Mouse (Mus musculus) MEL (cell line): ENCODE measurements around the gene Uspl1. TPM values are rescaled to one million over a fixed set of nuclear protein-coding genes. Genes with fewer than 3 reads are reported as not detected.

Experiments used
- DNase-seq: peaks from one replicate; pipeline ENCODE4 v3.0.0; 2011; ENCODE audit warnings: low read depth, low spot score
- H3K27ac ChIP-seq: 2 replicates; pipeline ENCODE4 v1.5.1; 2012; ENCODE audit warnings: low read depth, mild to moderate bottlenecking, control low read depth, low read length, moderate library complexity; ENCODE audit not compliant: control insufficient read depth
- H3K27me3 ChIP-seq, 2 experiments: fragments of 150-350 bp in 1 of 2; sonication (generic) in 1 of 2; 2 replicates each; pipeline ENCODE4 v1.6.1; 2012; ENCODE audit warnings: low read length in 2 of 2, mild to moderate bottlenecking in 2 of 2, improper control_type of control experiment in 1 of 2, moderate library complexity in 1 of 2; ENCODE audit not compliant: insufficient read depth in 2 of 2, control insufficient read depth in 1 of 2
- H3K36me3 ChIP-seq, 2 experiments: 2 replicates each; pipeline ENCODE4 v1.6.1; 2012 to 2014; ENCODE audit warnings: low read length in 2 of 2, improper control_type of control experiment in 1 of 2, inconsistent platforms in 1 of 2, mild to moderate bottlenecking in 1 of 2; ENCODE audit not compliant: insufficient read depth in 2 of 2, control insufficient read depth in 1 of 2
- H3K4me1 ChIP-seq, 2 experiments: fragments of 150-350 bp in 1 of 2; sonication (generic) in 1 of 2; 2 replicates each; pipeline ENCODE4 v1.6.1; 2012; ENCODE audit warnings: low read length in 2 of 2, improper control_type of control experiment in 1 of 2, mild to moderate bottlenecking in 1 of 2; ENCODE audit not compliant: insufficient read depth in 2 of 2, control insufficient read depth in 1 of 2
- H3K4me3 ChIP-seq, 2 experiments: fragments of 150-350 bp in 1 of 2; sonication (generic) in 1 of 2; 2 replicates each; pipeline ENCODE4 v1.5.1; 2012; ENCODE audit warnings: low read depth in 2 of 2, low read length in 2 of 2, mild to moderate bottlenecking in 2 of 2, moderate library complexity in 2 of 2, control low read depth in 1 of 2, improper control_type of control experiment in 1 of 2; ENCODE audit not compliant: control insufficient read depth in 1 of 2, insufficient read depth in 1 of 2
- H3K79me2 ChIP-seq: 2 replicates; pipeline ENCODE4 v1.6.1; 2012; ENCODE audit warnings: mild to moderate bottlenecking, low read length, moderate library complexity; ENCODE audit not compliant: control insufficient read depth, poor library complexity, insufficient read depth
- H3K9ac ChIP-seq: 2 replicates; pipeline ENCODE4 v1.6.1; 2012; ENCODE audit warnings: low read depth, mild to moderate bottlenecking, control low read depth, low read length, moderate library complexity; ENCODE audit not compliant: control insufficient read depth, poor library complexity, severe bottlenecking
- H3K9me3 ChIP-seq: fragments of 150-350 bp; sonication (generic); replicated peaks from 2 replicates; pipeline ENCODE4 v1.6.1; 2012; ENCODE audit warnings: mild to moderate bottlenecking, low read length, improper control_type of control experiment, moderate library complexity; ENCODE audit not compliant: insufficient read depth
- CHD1 ChIP-seq: IDR thresholded peaks from 2 replicates; pipeline ENCODE4 v1.6.1; 2012; ENCODE audit warnings: low read depth, mild to moderate bottlenecking, inconsistent platforms, low read length, improper control_type of control experiment
- CHD2 ChIP-seq: IDR thresholded peaks from 2 replicates; pipeline ENCODE4 v1.6.1; 2011; ENCODE audit warnings: low read length, improper control_type of control experiment
- CTCF ChIP-seq, 3 experiments: IDR thresholded peaks in 2 of 3; conservative IDR thresholded peaks in 1 of 3; 2 replicates each; pipeline ENCODE4 v1.5.1; 2011 to 2012; ENCODE audit warnings: low read length in 3 of 3, low read depth in 2 of 3, mild to moderate bottlenecking in 2 of 3, improper control_type of control experiment in 1 of 3, inconsistent platforms in 1 of 3, mixed read lengths in 1 of 3, moderate library complexity in 1 of 3; ENCODE audit not compliant: control insufficient read depth in 1 of 3, insufficient read depth in 1 of 3, poor library complexity in 1 of 3, severe bottlenecking in 1 of 3
- EP300 ChIP-seq, 2 experiments: IDR thresholded peaks; 2 replicates each; pipeline ENCODE4 v1.6.1; 2011; ENCODE audit warnings: improper control_type of control experiment in 2 of 2, low read length in 2 of 2, low read depth in 1 of 2, mild to moderate bottlenecking in 1 of 2
- GABPA ChIP-seq: IDR thresholded peaks from 2 replicates; pipeline ENCODE4 v1.6.1; 2012; ENCODE audit warnings: low read depth, mild to moderate bottlenecking, inconsistent platforms, low read length, improper control_type of control experiment, moderate library complexity
- GATA1 ChIP-seq: IDR thresholded peaks from 2 replicates; pipeline ENCODE4 v1.6.1; 2011; ENCODE audit warnings: low read depth, low read length, improper control_type of control experiment
- HCFC1 ChIP-seq: IDR thresholded peaks from 2 replicates; pipeline ENCODE4 v1.6.1; 2012; ENCODE audit warnings: low read depth, mild to moderate bottlenecking, inconsistent platforms, low read length, improper control_type of control experiment, moderate library complexity
- JUND ChIP-seq: IDR thresholded peaks from 2 replicates; pipeline ENCODE4 v1.6.1; 2011; ENCODE audit warnings: low read depth, mild to moderate bottlenecking, improper control_type of control experiment, low read length
- MAFK ChIP-seq: IDR thresholded peaks from 2 replicates; pipeline ENCODE4 v1.6.1; 2011; ENCODE audit warnings: low read depth, mild to moderate bottlenecking, low read length, improper control_type of control experiment, borderline replicate concordance
- MAX ChIP-seq: IDR thresholded peaks from 2 replicates; pipeline ENCODE4 v1.6.1; 2011; ENCODE audit warnings: low read length, improper control_type of control experiment
- MAZ ChIP-seq: IDR thresholded peaks from 2 replicates; pipeline ENCODE4 v1.6.1; 2012; ENCODE audit warnings: low read depth, mild to moderate bottlenecking, inconsistent platforms, low read length, improper control_type of control experiment
- MEF2A ChIP-seq: IDR thresholded peaks from 2 replicates; pipeline ENCODE4 v1.6.1; 2014; ENCODE audit warnings: low read depth, mild to moderate bottlenecking, inconsistent platforms, low read length, improper control_type of control experiment; ENCODE audit not compliant: poor library complexity, insufficient replicate concordance, severe bottlenecking; ENCODE audit errors: extremely low read depth
- MXI1 ChIP-seq: IDR thresholded peaks from 2 replicates; pipeline ENCODE4 v1.6.1; 2011; ENCODE audit warnings: mild to moderate bottlenecking, low read depth, low read length, improper control_type of control experiment
- MYC ChIP-seq: IDR thresholded peaks from 2 replicates; pipeline ENCODE4 v1.6.1; 2011; ENCODE audit warnings: low read depth, mild to moderate bottlenecking, low read length, improper control_type of control experiment, moderate library complexity
- NELFE ChIP-seq: IDR thresholded peaks from 2 replicates; pipeline ENCODE4 v1.6.1; 2011; ENCODE audit warnings: low read depth, low read length, improper control_type of control experiment
- NRF1 ChIP-seq: IDR thresholded peaks from 2 replicates; pipeline ENCODE4 v1.6.1; 2014; ENCODE audit warnings: low read depth, mild to moderate bottlenecking, inconsistent platforms, low read length, improper control_type of control experiment, moderate library complexity; ENCODE audit not compliant: poor library complexity, insufficient read depth, severe bottlenecking
- POLR2A ChIP-seq, 2 experiments: IDR thresholded peaks; 2 replicates each; pipeline ENCODE4 v1.6.1; 2011 to 2012; ENCODE audit warnings: low read length in 2 of 2, mild to moderate bottlenecking in 2 of 2, control low read depth in 1 of 2, improper control_type of control experiment in 1 of 2, low read depth in 1 of 2, moderate library complexity in 1 of 2; ENCODE audit not compliant: control insufficient read depth in 1 of 2, insufficient read depth in 1 of 2, poor library complexity in 1 of 2
- POLR2AphosphoS2 ChIP-seq: IDR thresholded peaks from 2 replicates; pipeline ENCODE4 v1.6.1; 2011; ENCODE audit warnings: low read length, improper control_type of control experiment
- POLR2AphosphoS5 ChIP-seq: IDR thresholded peaks from 2 replicates; pipeline ENCODE4 v1.6.1; 2012; ENCODE audit warnings: low read depth, borderline replicate concordance, mild to moderate bottlenecking, inconsistent platforms, low read length, moderate library complexity, mixed read lengths
- RAD21 ChIP-seq: IDR thresholded peaks from 2 replicates; pipeline ENCODE4 v1.6.1; 2011; ENCODE audit warnings: mild to moderate bottlenecking, low read depth, low read length, improper control_type of control experiment
- RCOR1 ChIP-seq: IDR thresholded peaks from 2 replicates; pipeline ENCODE4 v1.6.1; 2012; ENCODE audit warnings: low read depth, mild to moderate bottlenecking, inconsistent platforms, low read length, improper control_type of control experiment
- SIN3A ChIP-seq: IDR thresholded peaks from 2 replicates; pipeline ENCODE4 v1.6.1; 2012; ENCODE audit warnings: low read length, improper control_type of control experiment, inconsistent platforms
- SMC3 ChIP-seq: IDR thresholded peaks from 2 replicates; pipeline ENCODE4 v1.6.1; 2011; ENCODE audit warnings: low read depth, low read length, improper control_type of control experiment
- TAL1 ChIP-seq: IDR thresholded peaks from 2 replicates; pipeline ENCODE4 v1.6.1; 2012; ENCODE audit warnings: mild to moderate bottlenecking, inconsistent platforms, low read length, moderate library complexity, mixed read lengths
- TBP ChIP-seq: IDR thresholded peaks from 2 replicates; pipeline ENCODE4 v1.8.0; 2011; ENCODE audit warnings: low read depth, low read length, improper control_type of control experiment
- TCF12 ChIP-seq: IDR thresholded peaks from 2 replicates; pipeline ENCODE4 v1.6.1; 2014; ENCODE audit warnings: low read depth, mild to moderate bottlenecking, inconsistent platforms, low read length, improper control_type of control experiment, moderate library complexity
- UBTF ChIP-seq: IDR thresholded peaks from 2 replicates; pipeline ENCODE4 v1.6.1; 2012; ENCODE audit warnings: low read depth, mild to moderate bottlenecking, inconsistent platforms, low read length, improper control_type of control experiment, moderate library complexity, borderline replicate concordance; ENCODE audit not compliant: insufficient read depth
- USF1 ChIP-seq: IDR thresholded peaks from 2 replicates; pipeline ENCODE4 v1.6.1; 2014; ENCODE audit warnings: low read depth, mild to moderate bottlenecking, inconsistent platforms, low read length, improper control_type of control experiment, moderate library complexity
- USF2 ChIP-seq, 2 experiments: IDR thresholded peaks; 2 replicates each; pipeline ENCODE4 v1.6.1; 2011 to 2012; ENCODE audit warnings: improper control_type of control experiment in 2 of 2, low read length in 2 of 2, borderline replicate concordance in 1 of 2, inconsistent platforms in 1 of 2, low read depth in 1 of 2, mild to moderate bottlenecking in 1 of 2; ENCODE audit not compliant: insufficient read depth in 1 of 2
- ZC3H11A ChIP-seq: IDR thresholded peaks from 2 replicates; pipeline ENCODE4 v1.6.1; 2012; ENCODE audit warnings: low read depth, mild to moderate bottlenecking, inconsistent platforms, low read length, improper control_type of control experiment
- ZKSCAN1 ChIP-seq: IDR thresholded peaks from 2 replicates; pipeline ENCODE4 v1.6.1; 2012; ENCODE audit warnings: low read depth, mild to moderate bottlenecking, inconsistent platforms, low read length, improper control_type of control experiment, moderate library complexity
- ZMIZ1 ChIP-seq: IDR thresholded peaks from 2 replicates; pipeline ENCODE4 v1.6.1; 2012; ENCODE audit warnings: low read depth, mild to moderate bottlenecking, inconsistent platforms, low read length, improper control_type of control experiment, moderate library complexity
- ZNF384 ChIP-seq: IDR thresholded peaks from 2 replicates; pipeline ENCODE4 v1.6.1; 2012; ENCODE audit warnings: low read depth, mild to moderate bottlenecking, inconsistent platforms, low read length, improper control_type of control experiment
- polyA plus RNA-seq, 2 experiments: library from polyadenylated mRNA; stranded (reverse) in 1 of 2; unstranded in 1 of 2; fragments of >175 nt in 1 of 2; fragments of >200 nt in 1 of 2; gene quantifications; 2 replicates each; pipeline versions ENCODE4 v1.2.1 to v1.2.4; 2012; ENCODE audit warnings: low replicate concordance in 2 of 2, low read depth in 1 of 2; ENCODE audit not compliant: insufficient read length in 2 of 2, insufficient read depth in 1 of 2, missing spikeins in 1 of 2
- total RNA-seq: library from RNA; depleted of rRNA; stranded (reverse); fragments of 300-350 nt; gene quantifications from 2 replicates; pipeline ENCODE4 v1.2.3, GENCODE M21; 2012

Gene Uspl1
- total and polyA plus RNA-seq, 3 experiments = 68.5 to 179 (median 94.4) TPM

DNA sequence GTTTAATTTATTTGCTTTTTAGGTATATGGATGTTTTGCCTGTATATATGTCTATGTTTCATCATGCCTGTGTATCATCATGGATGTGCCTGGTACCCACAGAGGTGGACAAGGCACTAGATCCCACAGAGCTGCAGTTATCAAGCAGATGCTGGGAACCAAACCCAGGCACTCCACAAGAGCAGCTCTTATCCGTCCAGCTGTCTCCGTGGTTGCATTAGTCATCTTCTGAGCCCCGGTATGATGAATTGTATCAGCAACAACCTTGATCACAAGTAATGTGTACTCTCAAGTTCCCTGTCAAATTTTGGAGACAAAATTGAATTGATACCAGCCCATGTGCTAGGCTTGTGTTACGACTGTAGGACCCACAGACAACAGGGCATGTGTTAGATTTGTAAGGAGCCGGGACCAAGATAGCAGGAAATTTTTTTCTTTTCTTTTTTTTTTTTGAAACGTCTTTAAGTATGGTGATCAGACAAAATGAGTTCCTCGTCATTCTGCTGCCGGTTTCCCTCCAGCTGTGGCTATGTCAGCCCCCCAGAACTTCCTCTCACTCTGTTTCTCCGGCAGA, 61.3 kb downstream of the Uspl1 start (continued):
- no peak for TF ChIP-seq ZMIZ1
- TF ChIP-seq CHD2 = no peak
- TF ChIP-seq MAFK = no peak
- TF ChIP-seq GABPA = no peak
- TF ChIP-seq MXI1 = no peak; the same call in 1 of the 2 replicates
- TF ChIP-seq ZKSCAN1 = no peak
- no peak for TF ChIP-seq USF1
- TF ChIP-seq USF2 (IDR thresholded peaks at IDR 0.05; ENCODE audit: borderline replicate concordance in 1 of 2, insufficient read depth in 1 of 2, low read depth in 1 of 2, low read length in 2 of 2) = no peak
- no peak for TF ChIP-seq HCFC1
- no peak for TF ChIP-seq RAD21
- no peak for TF ChIP-seq CHD1
- TF ChIP-seq NELFE = no peak
- peak; percentile 24; the same call in 1 of the 2 replicates for TF ChIP-seq RCOR1
- TF ChIP-seq MEF2A = no peak
- TF ChIP-seq POLR2A (IDR thresholded peaks at IDR 0.05; ENCODE audit: control insufficient read depth in 1 of 2, insufficient read depth in 1 of 2, low read depth in 1 of 2, low read length in 2 of 2, poor library complexity in 1 of 2) = no peak
- TF ChIP-seq SIN3A = no peak
- peak; percentile 76; the same call in 1 of the 2 replicates for TF ChIP-seq JUND
- 0 out of 2 replicates have a peak, but pooled peaks have one; percentile 31 for TF ChIP-seq TBP
- TF ChIP-seq GATA1 = peak; percentile 90
- TF ChIP-seq TAL1 = peak; percentile 82

DNA sequence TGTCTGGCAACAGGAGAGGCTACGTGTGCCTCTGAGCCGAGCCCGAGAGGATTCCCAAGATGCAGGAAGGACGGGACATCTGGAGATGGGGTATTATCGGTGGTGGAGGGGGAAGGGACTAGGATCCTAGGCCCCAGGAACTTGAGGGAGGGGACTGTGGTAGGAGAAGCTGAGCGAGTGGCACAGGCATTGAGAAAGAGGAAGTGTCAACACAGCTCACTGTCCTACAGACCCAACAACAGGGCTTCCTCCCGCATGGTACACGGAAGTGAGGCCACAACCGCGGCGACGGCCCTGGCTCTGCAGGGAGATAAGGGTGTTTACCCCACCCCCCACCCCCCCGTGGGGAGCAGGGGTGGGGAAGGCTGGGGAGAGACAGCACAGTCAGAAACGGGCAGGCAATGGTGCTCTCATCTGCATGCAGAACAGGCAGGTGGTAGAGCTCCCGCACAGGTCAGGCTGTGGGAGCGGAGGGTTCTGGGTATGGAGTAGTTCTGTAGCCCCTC, 61.9 kb downstream of the Uspl1 start:
- Histone ChIP-seq H3K9me3 (no peaks in the 10 kb centered on the region), H3K4me3 (peak overlapping the region; percentile 41 to 61), H3K27ac (peak overlapping the region; percentile 96), H3K27me3 (no peaks in the 10 kb centered on the region), H3K9ac (peak overlapping the region; percentile 79), H3K79me2 (no peaks in the 10 kb centered on the region; the same call in 1 of the 2 replicates), H3K4me1 (peaks cover 3 to 21% of the 10 kb centered on the region in 2 experiments; a peak in 3 of 4 replicates), H3K36me3 (peaks cover 0 to 8% of the 10 kb centered on the region in 2 experiments; a peak in 2 of 4 replicates)
- DNase-seq = peak; percentile 99
- TF ChIP-seq RAD21 (no peak), ZKSCAN1 (no peak), SIN3A (peak; percentile 99), NELFE (peak; percentile 77), MYC (peak; percentile 97), ZNF384 (no peak), MAZ (peak; percentile 100), MAFK (no peak), HCFC1 (peak; percentile 86), EP300 (IDR thresholded peaks at IDR 0.05; ENCODE audit: low read depth in 1 of 2, low read length in 2 of 2) (peak; percentile 91 to 92), GABPA (no peak), CTCF (IDR thresholded peaks at IDR 0.05 in 2 of 3, conservative IDR thresholded peaks at IDR 0.05 in 1 of 3; ENCODE audit: control insufficient read depth in 1 of 3, insufficient read depth in 1 of 3, low read depth in 2 of 3, low read length in 3 of 3, poor library complexity in 1 of 3, severe bottlenecking in 1 of 3) (no peak), CHD2 (peak; percentile 81; the same call in 1 of the 2 replicates), RCOR1 (peak; percentile 82), MAX (peak; percentile 97), POLR2AphosphoS2 (peak; percentile 91), SMC3 (no peak), TCF12 (peak; percentile 87), NRF1 (no peak), POLR2AphosphoS5 (no peak; the same call in 1 of the 2 replicates), ZC3H11A (no peak), JUND (no peak), UBTF (no peak)
